Mouse (Mus musculus) stomach, postnatal 0 days (tissue): ENCODE data around the gene Acp6. TPM values are rescaled to one million over a fixed set of nuclear protein-coding genes. Genes with fewer than 3 reads are reported as not detected.

Experiments used
- ATAC-seq: fragments of 200-750 bp; cut with Nextera tagmentation; 2 replicates; pipeline ENCODE4 v1.8.0; 2017; ENCODE audit not compliant: low FRiP score, low TSS enrichment
- DNase-seq: peaks from one replicate; pipeline ENCODE4 v3.0.0-alpha.2; 2016; ENCODE audit warnings: low spot score
- H3K27ac ChIP-seq: fragments of 300-500 bp; sonication (generic); replicated peaks from 2 replicates; pipeline ENCODE4 v1.5.1; 2014; ENCODE audit warnings: mild to moderate bottlenecking, control low read depth
- H3K27me3 ChIP-seq: fragments of 300-500 bp; sonication (generic); 2 replicates; pipeline ENCODE4 v1.6.1; 2014; ENCODE audit warnings: low read length; ENCODE audit not compliant: control insufficient read depth, insufficient read depth
- H3K36me3 ChIP-seq: fragments of 300-500 bp; sonication (generic); 2 replicates; pipeline ENCODE4 v1.6.1; 2014; ENCODE audit warnings: low read length, mixed read lengths; ENCODE audit not compliant: control insufficient read depth, insufficient read depth
- H3K4me1 ChIP-seq: fragments of 300-500 bp; sonication (generic); replicated peaks from 2 replicates; pipeline ENCODE4 v1.6.1; 2014; ENCODE audit warnings: antibody characterized with exemption; ENCODE audit not compliant: control insufficient read depth, insufficient read depth
- H3K4me2 ChIP-seq: fragments of 300-500 bp; sonication (generic); replicated peaks from 2 replicates; pipeline ENCODE4 v1.6.1; 2014; ENCODE audit warnings: low read depth, mild to moderate bottlenecking, control low read depth, moderate library complexity
- H3K4me3 ChIP-seq: fragments of 300-500 bp; sonication (generic); 2 replicates; pipeline ENCODE4 v1.5.1; 2014; ENCODE audit warnings: low read depth, low read length, control low read depth
- H3K9ac ChIP-seq: fragments of 300-500 bp; sonication (generic); 2 replicates; pipeline ENCODE4 v1.6.1; 2014; ENCODE audit warnings: mild to moderate bottlenecking, low read length, control low read depth, mixed read lengths
- H3K9me3 ChIP-seq: fragments of 300-500 bp; sonication (generic); 2 replicates; pipeline ENCODE4 v1.6.1; 2016; ENCODE audit warnings: low read length; ENCODE audit not compliant: control insufficient read depth
- CTCF ChIP-seq: IDR thresholded peaks from 2 replicates; pipeline ENCODE4 v1.5.1; 2016; ENCODE audit warnings: antibody characterized with exemption, low read depth, mild to moderate bottlenecking, moderate library complexity
- EP300 ChIP-seq: optimal IDR thresholded peaks from 2 replicates; pipeline ENCODE3; 2016; ENCODE audit warnings: antibody characterized with exemption
- WGBS: fragments of 180-500 bp; shearing (Covaris S2); extraction: QIAGEN DNeasy Blood & Tissue Kit; methylation state at CpG from one replicate; pipeline ENCODE4 v1.1.7; 2014; 5-methylcytosine and 5-hydroxymethylcytosine counted together
- polyA plus RNA-seq: library from polyadenylated mRNA; unstranded; fragments of >200 nt; fragmentation: Nextera tagmentation; extraction: Ambion mirVana; gene quantifications from 2 replicates; pipeline ENCODE4 v1.2.1, GENCODE M21; 2015

The Acp6 gene
- polyA plus RNA-seq, 1 experiment from 2014 or later: 25.1 TPM

- no peaks in the 10 kb centered on the region for H3K36me3 ChIP-seq
- H3K27me3 ChIP-seq: no peaks in the 10 kb centered on the region
- DNase-seq (peak; percentile 31), ATAC-seq (no peak)
- H3K4me3 ChIP-seq: no peak overlapping the region
- H3K9me3 ChIP-seq: no peaks in the 10 kb centered on the region
- 35% methylated on average over 10 of the region's 10 CpGs for WGBS
- TF ChIP-seq CTCF (no peak), EP300 (no peak)
- H3K4me1 ChIP-seq: no peaks in the 10 kb centered on the region
- H3K27ac ChIP-seq: no peak overlapping the region
- 0 out of 2 replicates have a peak overlapping the region, but pooled peaks have one; percentile 23 for H3K9ac ChIP-seq
- peak overlapping the region; percentile 31 for H3K4me2 ChIP-seq
These were observed 2.3 kb downstream of the Acp6 start for GRCm38 (mm10) chr3:97160908-97161307.

- ATAC-seq (no peak), DNase-seq (no peak)
- TF ChIP-seq EP300 (no peak), CTCF (no peak)
- Histone ChIP-seq H3K36me3 (no peaks in the 10 kb centered on the region), H3K4me3 (no peak overlapping the region), H3K9me3 (no peaks in the 10 kb centered on the region), H3K4me2 (no peak overlapping the region), H3K9ac (no peak overlapping the region), H3K4me1 (no peaks in the 10 kb centered on the region), H3K27me3 (no peaks in the 10 kb centered on the region), H3K27ac (no peak overlapping the region)
- WGBS: 55% methylated on average over 4 of the region's 4 CpGs
These were observed 3.2 kb downstream of the Acp6 start for GRCm38 (mm10) chr3:97161773-97162172.

GRCm38 (mm10) chr3:97164477-97164876 lies 5.9 kb downstream of the Acp6 start:
- no peaks in the 10 kb centered on the region for H3K4me1 ChIP-seq

GRCm38 (mm10) chr3:97167126-97167525 lies 8.5 kb downstream of the Acp6 start:
- TF ChIP-seq CTCF (no peak), EP300 (no peak)
- Histone ChIP-seq H3K36me3 (no peaks in the 10 kb centered on the region), H3K4me2 (no peak overlapping the region), H3K27ac (no peak overlapping the region), H3K9ac (no peak overlapping the region), H3K4me3 (no peak overlapping the region), H3K4me1 (no peaks in the 10 kb centered on the region), H3K27me3 (no peaks in the 10 kb centered on the region), H3K9me3 (no peaks in the 10 kb centered on the region)
- no peak for ATAC-seq
- DNase-seq: no peak
- WGBS: 62% methylated on average over 4 of the region's 4 CpGs

More at GRCm38 (mm10) chr3:97164477-97164876, 5.9 kb downstream of the Acp6 start:
- Histone ChIP-seq H3K9ac (no peak overlapping the region), H3K4me2 (no peak overlapping the region), H3K4me3 (no peak overlapping the region), H3K9me3 (no peaks in the 10 kb centered on the region), H3K27me3 (no peaks in the 10 kb centered on the region), H3K36me3 (no peaks in the 10 kb centered on the region), H3K27ac (no peak overlapping the region)
- no peak for DNase-seq
- TF ChIP-seq EP300 (no peak), CTCF (no peak)
- ATAC-seq: no peak
- 65% methylated on average over 4 of the region's 4 CpGs for WGBS

GRCm38 (mm10) chr3:97171531-97171930 lies 13.0 kb downstream of the Acp6 start:
- Histone ChIP-seq H3K27ac (no peak overlapping the region), H3K4me2 (no peak overlapping the region), H3K4me3 (no peak overlapping the region), H3K36me3 (no peaks in the 10 kb centered on the region), H3K27me3 (no peaks in the 10 kb centered on the region), H3K9me3 (no peaks in the 10 kb centered on the region), H3K4me1 (no peaks in the 10 kb centered on the region), H3K9ac (no peak overlapping the region)
- ATAC-seq (no peak), DNase-seq (no peak)
- TF ChIP-seq CTCF (no peak), EP300 (no peak)
- WGBS: 66% methylated on average over 6 of the region's 6 CpGs

- H3K4me1 ChIP-seq: no peaks in the 10 kb centered on the region
- H3K9ac ChIP-seq: no peak overlapping the region
- no peak overlapping the region for H3K4me2 ChIP-seq
- no peak overlapping the region for H3K4me3 ChIP-seq
- H3K27me3 ChIP-seq: no peaks in the 10 kb centered on the region
- TF ChIP-seq EP300 (no peak), CTCF (no peak)
- H3K9me3 ChIP-seq: no peaks in the 10 kb centered on the region
- no peak overlapping the region for H3K27ac ChIP-seq
- DNase-seq: no peak
- no peak for ATAC-seq
- 65% methylated on average over 9 of the region's 9 CpGs for WGBS
- no peaks in the 10 kb centered on the region for H3K36me3 ChIP-seq
These were observed 13.7 kb downstream of the Acp6 start for GRCm38 (mm10) chr3:97172231-97172630.
